Mouse (Mus musculus) adrenal gland, postnatal 10 days (tissue): Measurements from ENCODE around the gene Lrrc73. TPM values are rescaled to one million over a fixed set of nuclear protein-coding genes. Genes with fewer than 3 reads are reported as not detected.

Source experiments
- DNase-seq: peaks from one replicate; pipeline ENCODE4 v3.0.0; 2021; ENCODE audit warnings: mixed read lengths
- long read RNA-seq, 2 experiments: library from polyadenylated mRNA; stranded (forward); transcript quantifications; one replicate each; pipeline ENCODE4 v2.0.0; 2021
- total RNA-seq, 2 experiments: library from RNA; stranded (reverse); gene quantifications; 2 replicates each; pipeline ENCODE4 v1.2.3; 2021

The Lrrc73 gene
- 1 to 10 TPM; 3.4 to 3.8 TPM for total RNA-seq
- long read RNA-seq, experiment 1, partial matches to known transcripts, result 2 of 5 reads
- long read RNA-seq, experiment 1, other reads (novel, unspliced or antisense), result 1 of 5 reads
- long read RNA-seq, experiment 2, result 0 reads

DNA sequence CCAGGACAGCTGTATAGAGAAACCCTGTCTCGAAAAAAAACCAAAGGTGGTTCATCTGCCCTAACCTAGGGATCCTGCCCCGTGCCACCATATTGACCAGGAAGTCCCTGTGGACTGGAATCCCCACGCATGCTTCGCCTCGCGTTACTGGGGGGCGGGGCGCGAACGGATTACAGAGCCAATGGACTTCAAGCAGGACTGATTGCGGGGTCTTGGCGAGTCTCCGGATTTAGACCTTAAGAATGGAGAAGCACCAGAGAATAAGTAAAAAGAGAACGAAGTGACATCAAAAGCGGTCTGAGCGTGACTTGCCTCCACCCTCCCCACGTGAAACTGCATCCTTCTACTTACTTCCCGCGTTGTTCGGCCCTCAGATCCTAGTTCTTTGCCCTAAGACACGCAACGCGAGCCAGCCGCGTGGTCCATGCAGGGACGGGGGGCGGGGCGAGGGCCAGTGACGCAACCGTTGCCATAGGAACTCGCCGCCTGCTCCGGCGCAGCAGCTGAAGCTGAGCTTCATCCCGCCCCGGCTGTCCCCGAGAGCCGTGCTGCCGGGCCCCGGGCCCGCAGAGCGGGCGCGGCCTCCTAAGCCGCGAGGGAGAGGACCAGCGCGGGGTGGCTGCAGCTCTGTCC lies at the start of gene Lrrc73:
Gene Lrrc73, plus strand, starts transcription at position 80 of the 633 bp plus-strand sequence.
- DNase-seq, result peak; percentile 98

DNA sequence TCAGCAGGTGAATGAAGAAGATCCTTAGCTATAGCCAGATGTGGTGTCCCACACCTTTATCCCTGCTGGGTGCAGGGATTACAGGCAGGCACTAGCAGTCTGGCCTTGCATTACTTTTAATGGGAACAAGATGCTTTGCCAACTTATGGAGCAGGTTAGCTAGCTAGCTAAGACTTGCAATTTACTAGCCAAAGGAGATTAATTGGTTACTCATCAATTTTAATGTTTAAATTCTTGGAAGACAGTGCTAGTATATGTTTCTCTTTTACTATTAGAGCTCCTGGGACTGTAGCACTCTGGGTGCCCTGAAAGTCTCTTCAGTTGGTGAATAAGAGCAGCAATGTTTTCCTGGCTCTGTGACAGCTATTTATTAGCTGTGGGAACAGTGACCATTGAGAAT lies 46.7 kb upstream of the Lrrc73 start:
- no peak for DNase-seq

GRCm38 (mm10) chr17:46210550-46210949 lies 42.8 kb upstream of the Lrrc73 start:
- DNase-seq, result no peak

DNA sequence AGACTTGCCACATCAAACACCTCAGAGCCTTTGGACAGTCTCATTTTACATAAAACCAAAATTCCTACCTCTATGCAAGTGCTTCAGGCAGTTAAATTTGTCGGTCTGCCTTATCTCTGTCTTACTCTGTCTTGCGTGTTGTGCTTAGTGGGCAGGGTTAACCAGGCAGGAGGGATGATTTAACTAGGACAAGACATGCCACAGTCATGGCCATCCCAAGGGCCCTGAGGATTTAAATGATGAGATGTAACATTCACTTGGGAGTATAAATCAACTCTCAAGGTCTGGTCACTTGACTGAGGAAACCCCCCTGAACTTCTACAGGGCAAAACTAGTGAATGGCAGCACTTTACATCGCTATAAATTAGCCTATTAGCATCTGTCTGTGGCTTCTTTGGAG lies 31.7 kb upstream of the Lrrc73 start:
- DNase-seq, result no peak

DNA sequence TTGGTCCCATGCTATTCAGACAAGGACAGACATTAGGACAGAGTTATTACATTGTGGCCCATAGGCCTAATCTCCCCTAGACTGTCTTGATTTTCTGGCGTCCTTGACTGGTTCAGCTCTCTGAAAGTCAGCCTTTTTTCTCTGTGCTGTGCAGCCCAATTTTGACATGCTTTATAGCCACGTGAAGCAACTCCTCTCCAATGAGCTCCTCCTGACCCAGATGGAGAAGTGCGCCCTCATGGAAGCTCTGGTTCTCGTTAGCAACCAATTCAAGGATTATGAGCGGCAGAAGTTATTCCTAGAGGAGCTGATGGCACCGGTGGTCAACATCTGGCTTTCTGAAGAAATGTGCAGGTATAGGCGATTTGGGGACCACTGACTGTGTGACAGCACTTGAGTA lies 25.8 kb upstream of the Lrrc73 start:
- DNase-seq, result peak; percentile 53

- DNase-seq, result no peak
Observed at GRCm38 (mm10) chr17:46236067-46236466, 17.3 kb upstream of the Lrrc73 start.

DNA sequence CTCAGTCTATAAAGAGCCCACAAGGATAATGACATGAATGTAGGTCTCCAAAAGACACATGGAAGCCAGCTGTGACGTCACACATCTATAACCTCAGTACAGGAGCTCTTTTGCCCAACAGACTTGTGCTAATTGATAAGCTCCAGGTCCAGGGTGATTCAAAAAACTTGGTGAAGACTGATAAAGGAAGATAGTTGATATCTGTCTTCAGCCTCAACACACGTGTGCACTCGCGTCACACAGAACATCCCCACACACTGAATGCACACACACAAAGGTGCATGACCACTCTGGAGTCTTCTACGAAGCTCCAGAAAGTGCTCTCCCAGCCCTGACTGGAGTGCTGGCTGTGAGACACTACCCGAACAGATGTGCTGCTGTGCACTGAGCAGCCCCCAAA lies 16.3 kb upstream of the Lrrc73 start:
- no peak for DNase-seq

- DNase-seq, result peak; percentile 65
Observed at GRCm38 (mm10) chr17:46237480-46237879, 15.9 kb upstream of the Lrrc73 start.

- DNase-seq, result no peak
Observed at GRCm38 (mm10) chr17:46239516-46240114, 13.7 kb upstream of the Lrrc73 start.

GRCm38 (mm10) chr17:46241471-46241870 lies 11.9 kb upstream of the Lrrc73 start:
- no peak for DNase-seq

GRCm38 (mm10) chr17:46242274-46242673 lies 11.1 kb upstream of the Lrrc73 start:
- no peak for DNase-seq

DNA sequence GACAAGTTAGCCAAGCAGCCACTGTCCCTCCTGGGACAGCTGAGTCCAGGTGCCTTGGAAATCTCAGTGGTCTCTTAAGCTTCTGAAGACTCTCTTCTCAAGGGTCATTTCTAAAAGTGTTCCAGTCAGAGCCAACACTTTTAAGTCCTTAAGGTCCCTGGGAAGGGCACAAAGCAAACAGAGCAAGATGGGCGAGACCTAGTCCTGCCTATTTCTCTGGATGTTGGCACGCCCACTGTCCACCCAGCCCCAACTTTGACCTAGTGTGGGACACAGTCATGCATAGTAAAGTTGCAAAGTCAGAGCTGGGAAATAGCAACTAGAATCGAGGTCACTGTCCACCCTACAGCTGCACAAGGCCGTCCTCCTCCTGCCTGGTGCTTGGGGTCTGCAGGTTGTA lies 10.3 kb upstream of the Lrrc73 start:
- peak; percentile 54 for DNase-seq

DNA sequence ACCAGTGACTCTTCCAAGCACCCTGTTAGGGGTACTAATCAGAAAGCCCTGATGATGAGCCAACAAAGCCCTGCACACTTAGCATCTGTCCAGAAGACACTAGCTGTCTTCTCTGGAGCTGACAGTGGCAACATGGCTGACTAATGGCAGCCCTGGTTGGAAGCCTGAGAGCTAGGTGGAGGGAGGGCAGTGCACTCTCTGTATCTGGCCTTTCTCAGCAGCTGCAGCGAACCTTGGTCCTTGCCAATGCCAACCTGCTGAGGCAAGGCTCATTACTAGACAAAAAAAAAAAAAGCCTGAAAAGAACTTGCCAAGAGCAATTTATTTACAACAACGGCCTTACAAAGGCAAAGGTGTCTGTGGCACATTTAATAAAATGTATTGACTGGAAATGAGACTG lies 9.7 kb upstream of the Lrrc73 start:
- peak; percentile 48 for DNase-seq

DNA sequence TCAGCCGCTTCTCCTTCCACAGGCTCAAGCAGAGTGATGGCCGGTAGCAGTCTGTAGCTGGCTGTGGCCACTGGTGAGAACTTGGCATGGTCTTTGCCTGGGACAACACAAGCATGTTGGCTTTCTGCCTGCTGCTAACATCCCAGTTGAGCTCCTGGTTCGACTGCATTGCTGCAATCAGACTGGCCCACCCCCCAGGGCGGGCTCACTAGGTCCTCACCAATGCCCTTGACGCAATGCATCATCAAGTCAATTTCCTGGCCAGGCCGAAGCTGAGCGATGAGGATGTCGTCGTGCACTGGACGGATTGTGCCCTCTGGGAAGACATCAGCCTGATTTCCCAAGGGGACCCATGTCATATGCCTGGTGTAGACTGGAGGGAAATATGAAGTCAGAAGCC lies 8.8 kb upstream of the Lrrc73 start:
- peak; percentile 84 for DNase-seq

- DNase-seq, result peak; percentile 97
Observed at GRCm38 (mm10) chr17:46247512-46248188, 5.7 kb upstream of the Lrrc73 start, which contains the start of the genes Polr1c and Yipf3. TSS of gene Polr1c (minus strand) at chr17:46248054. TSS of gene Yipf3 (plus strand) at chr17:46248080.

DNA sequence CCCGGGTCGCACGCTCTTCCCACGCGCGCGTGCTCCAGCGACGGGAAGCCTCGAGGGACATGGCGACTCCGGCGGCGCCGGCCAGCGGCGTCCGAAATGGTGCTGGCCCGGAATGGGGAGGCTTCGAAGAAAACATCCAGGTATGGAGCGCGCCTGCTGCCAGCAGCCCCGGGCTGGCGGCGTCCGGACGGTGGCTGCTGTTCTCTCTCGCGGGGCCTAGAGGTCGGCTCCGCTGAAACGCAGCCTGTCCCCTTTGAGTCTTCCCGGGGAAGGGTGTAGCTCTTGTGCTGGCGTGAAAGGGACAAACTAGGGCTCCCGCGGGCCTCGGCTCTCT lies 5.2 kb upstream of the Lrrc73 start:
- no peak for DNase-seq

DNA sequence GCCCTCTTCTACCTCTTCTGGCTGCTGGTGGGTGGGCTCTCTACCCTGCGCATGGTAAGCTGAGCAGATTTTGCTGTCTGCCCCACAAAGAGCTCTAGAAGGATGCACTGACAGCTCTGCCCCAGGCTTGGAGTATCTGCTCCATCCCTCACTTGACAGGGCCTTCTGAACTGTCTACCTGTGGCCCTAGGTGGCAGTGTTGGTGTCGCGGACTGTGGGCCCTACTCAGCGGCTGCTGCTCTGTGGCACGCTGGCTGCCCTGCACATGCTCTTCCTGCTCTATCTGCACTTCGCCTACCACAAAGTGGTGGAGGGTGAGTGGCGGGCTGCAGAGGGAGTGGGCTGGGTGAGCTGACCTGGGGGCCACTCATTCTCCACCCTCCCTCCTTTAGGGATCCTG lies 2.2 kb upstream of the Lrrc73 start:
- no peak for DNase-seq

GRCm38 (mm10) chr17:46252571-46253451 lies 520 bp upstream of the Lrrc73 start:
- DNase-seq, result peak; percentile 60

GRCm38 (mm10) chr17:46254106-46254505 lies 775 bp downstream of the Lrrc73 start:
- peak; percentile 46 for DNase-seq

DNA sequence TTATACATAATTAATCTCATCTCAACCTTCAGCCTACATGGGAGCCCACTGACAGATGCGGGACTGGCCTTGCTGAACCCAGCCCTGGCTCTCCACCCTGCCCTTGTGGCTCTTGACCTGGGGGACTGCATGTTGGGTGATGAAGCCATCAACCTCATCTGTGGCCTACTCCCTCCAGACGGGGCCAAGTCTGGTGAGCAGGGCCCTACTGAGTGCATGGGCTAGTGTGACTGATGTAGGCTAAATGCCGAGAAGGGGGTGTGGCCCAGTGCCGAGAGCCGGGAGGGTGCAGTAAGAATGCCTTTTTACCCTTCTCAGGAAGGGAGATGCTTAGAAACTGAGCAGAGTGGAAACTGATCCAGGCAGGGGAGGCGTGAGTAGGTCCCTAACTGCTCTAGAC lies 1.8 kb downstream of the Lrrc73 start:
- no peak for DNase-seq

GRCm38 (mm10) chr17:46258279-46259053 lies 5.1 kb downstream of the Lrrc73 start:
- no peak for DNase-seq

GRCm38 (mm10) chr17:46259675-46260074 lies 6.3 kb downstream of the Lrrc73 start:
- no peak for DNase-seq
